Comparison of ENCODE assay signal across 7 mouse cellular contexts in the genomic region with DNA sequence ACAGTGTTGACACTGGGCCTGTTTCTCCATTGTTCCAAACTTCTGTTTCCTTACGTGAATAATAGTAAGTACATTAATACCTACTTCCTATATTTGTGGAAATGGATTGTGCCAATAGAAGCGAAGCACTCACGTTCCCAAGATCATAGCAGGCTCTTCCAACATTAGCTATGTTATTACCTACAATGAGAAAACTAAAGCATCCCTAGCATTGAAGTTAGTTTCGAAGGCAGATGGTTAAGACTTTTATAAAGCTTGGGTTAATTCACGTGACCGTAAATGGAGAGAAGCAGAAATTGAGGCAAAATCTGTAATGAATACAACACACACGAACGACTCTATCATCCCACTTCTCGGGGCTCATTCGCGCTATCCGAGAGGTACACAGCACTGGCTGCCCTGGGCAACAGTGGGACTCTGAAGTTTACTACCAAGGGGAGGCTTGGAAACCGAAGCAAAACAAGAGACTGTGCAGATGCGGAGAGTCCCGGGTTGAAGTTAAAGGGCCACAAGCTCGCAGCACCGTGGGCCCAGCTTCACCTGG. TPM values are rescaled to one million over a fixed set of nuclear protein-coding genes. Genes with fewer than 3 reads are reported as not detected.
DNase-seq lines count a peak whose midpoint lies in the region; ATAC-seq and TF ChIP-seq lines count a peak whose summit lies in the region.

No protein-coding gene starts in this region.

- peak; percentile 16 for DNase-seq in ES-E14 (ENCODE audit: low read depth, low spot score)
- DNase-seq in forebrain, embryonic 10.5 days (ENCODE audit: extremely low spot score, low spot score): no peak
- DNase-seq in limb, embryonic 14.5 days (ENCODE audit: low spot score): no peak
- DNase-seq in frontal cortex, postnatal 10 days (ENCODE audit: low spot score in 2 of 2): no peak
- no peak for DNase-seq in left cerebral cortex, adult 8-10 months (ENCODE audit: low spot score in 2 of 2)

- no peaks in the 10 kb centered on the region for H3K27me3 ChIP-seq in forebrain, embryonic 10.5 days (ENCODE audit: poor library complexity, severe bottlenecking)
- no peaks in the 10 kb centered on the region for H3K27me3 ChIP-seq in limb, embryonic 14.5 days (ENCODE audit: control insufficient read depth, insufficient read depth, low read length)
- no peaks in the 10 kb centered on the region for H3K27me3 ChIP-seq in neural tube, embryonic 13.5 days

- 7% methylated on average over 17 of the region's 17 CpGs for WGBS in forebrain, embryonic 10.5 days
- 2% methylated on average over 17 of the region's 17 CpGs for WGBS in limb, embryonic 14.5 days
- WGBS in neural tube, embryonic 13.5 days: 4% methylated on average over 17 of the region's 17 CpGs

- no peaks in the 10 kb centered on the region for H3K4me1 ChIP-seq in ES-E14 (ENCODE audit: control insufficient read depth in 2 of 2, insufficient read depth in 2 of 2, low read length in 2 of 2, poor library complexity in 1 of 2)
- peaks cover 17% of the 10 kb centered on the region for H3K4me1 ChIP-seq in forebrain, embryonic 10.5 days
- H3K4me1 ChIP-seq in limb, embryonic 14.5 days (ENCODE audit: control insufficient read depth, insufficient read depth, low read length): peaks cover 4% of the 10 kb centered on the region; the same call in 1 of the 2 replicates
- H3K4me1 ChIP-seq in neural tube, embryonic 13.5 days (replicated peaks): peaks cover 14% of the 10 kb centered on the region

- H3K9me3 ChIP-seq in ES-E14 (ENCODE audit: control insufficient read depth, insufficient read depth, low read depth, low read length): no peaks in the 10 kb centered on the region
- no peaks in the 10 kb centered on the region for H3K9me3 ChIP-seq in forebrain, embryonic 10.5 days
- H3K9me3 ChIP-seq in limb, embryonic 14.5 days (ENCODE audit: control insufficient read depth, low read length): no peaks in the 10 kb centered on the region
- H3K9me3 ChIP-seq in neural tube, embryonic 13.5 days: no peaks in the 10 kb centered on the region

- H3K36me3 ChIP-seq in ES-E14 (ENCODE audit: control insufficient read depth, insufficient read depth, low read length, poor library complexity, severe bottlenecking): no peaks in the 10 kb centered on the region
- H3K36me3 ChIP-seq in forebrain, embryonic 10.5 days (replicated peaks): peaks cover 17% of the 10 kb centered on the region
- peaks cover 4% of the 10 kb centered on the region for H3K36me3 ChIP-seq in limb, embryonic 14.5 days (ENCODE audit: control insufficient read depth, insufficient read depth, low read length)
- peaks cover 5% of the 10 kb centered on the region for H3K36me3 ChIP-seq in neural tube, embryonic 13.5 days

- H3K4me2 ChIP-seq in limb, embryonic 14.5 days (replicated peaks; ENCODE audit: low read depth, low read length, severe bottlenecking): peak overlapping the region; percentile 68
- peak overlapping the region; percentile 86 for H3K4me2 ChIP-seq in neural tube, embryonic 13.5 days

- no peak for TF ChIP-seq POLR2A in limb, embryonic 14.5 days (IDR thresholded peaks at IDR 0.05; ENCODE audit: borderline replicate concordance, extremely low read depth, insufficient read depth, insufficient read length)

- peak overlapping the region; percentile 99 for H3K9ac ChIP-seq in ES-E14 (ENCODE audit: insufficient read depth, low read depth, low read length, poor library complexity, severe bottlenecking)
- H3K9ac ChIP-seq in limb, embryonic 14.5 days (ENCODE audit: low read depth, low read length, severe bottlenecking): peak overlapping the region; percentile 99
- peak overlapping the region; percentile 97 for H3K9ac ChIP-seq in neural tube, embryonic 13.5 days

- 0 out of 2 replicates have a peak overlapping the region, but pooled peaks have one; percentile 60 for H3K27ac ChIP-seq in ES-E14 (ENCODE audit: insufficient read depth, low read depth, low read length, poor library complexity, severe bottlenecking)
- peak overlapping the region; percentile 93 for H3K27ac ChIP-seq in forebrain, embryonic 10.5 days
- peak overlapping the region; percentile 94 for H3K27ac ChIP-seq in limb, embryonic 14.5 days (replicated peaks; ENCODE audit: low read depth, low read length)
- H3K27ac ChIP-seq in neural tube, embryonic 13.5 days (replicated peaks): peak overlapping the region; percentile 92

- H3K4me3 ChIP-seq in ES-E14 (ENCODE audit: insufficient read depth in 1 of 2, low read depth in 1 of 2, low read length in 2 of 2, poor library complexity in 1 of 2, severe bottlenecking in 1 of 2): peak overlapping the region; percentile 77 to 100
- H3K4me3 ChIP-seq in forebrain, embryonic 10.5 days: peak overlapping the region; percentile 90
- peak overlapping the region; percentile 93 for H3K4me3 ChIP-seq in limb, embryonic 14.5 days (replicated peaks; ENCODE audit: low read length)
- peak overlapping the region; percentile 97 for H3K4me3 ChIP-seq in neural tube, embryonic 13.5 days

- peak; percentile 35 for ATAC-seq in CD4-positive, CD25-positive, alpha-beta regulatory T cell, adult 4 months
- ATAC-seq in limb, embryonic 14.5 days (ENCODE audit: low FRiP score, low read depth): peak; percentile 54
- peak; percentile 79 for ATAC-seq in neural tube, embryonic 13.5 days (ENCODE audit: low read depth)

- in situ Hi-C loops in ES-E14 (cut with MboI; ENCODE audit: low sequenced_read_pairs in 2 of 2, unreplicated experiment in 2 of 2): no loop called here

TF ChIP-seq in ES-E14, 5 proteins besides CTCF, POLR2A, EP300 and RAD21:
- TF ChIP-seq CHD2 (IDR thresholded peaks at IDR 0.05; ENCODE audit: low read depth, low read length) (no peak), MAFK (IDR thresholded peaks at IDR 0.05; ENCODE audit: insufficient read depth, low read depth, low read length) (no peak), HCFC1 (IDR thresholded peaks at IDR 0.05; ENCODE audit: borderline replicate concordance, insufficient read depth, low read length) (no peak), ZNF384 (IDR thresholded peaks at IDR 0.05; ENCODE audit: low read depth, low read length) (no peak), ZC3H11A (IDR thresholded peaks at IDR 0.05; ENCODE audit: borderline replicate concordance, low read depth, low read length) (no peak)

RNA-seq across cellular contexts. Expression of gene Sem1, which starts 0.7 kb away (rescaled TPM):
- polyA plus RNA-seq in CD4-positive, CD25-positive, alpha-beta regulatory T cell, adult 4 months (2017; shearing (Covaris generic)): 100 to 1,000 TPM in 1 of 2 experiments, 10 to 100 TPM in 1; 99.7 to 168 TPM
- total RNA-seq in ES-E14 (2012; rRNA removed): 147 and 151 TPM in 2 replicates
- polyA plus RNA-seq in forebrain, embryonic 10.5 days (2016; fragmentation: Nextera tagmentation; extraction: Ambion mirVana): 241 and 247 TPM in 2 replicates
- 73.4 and 124 TPM in 2 replicates for polyA plus RNA-seq in limb, embryonic 14.5 days (2012; rRNA removed)
- polyA plus RNA-seq in limb, embryonic 14.5 days (2014; fragmentation: Nextera tagmentation; extraction: Ambion mirVana): 264 and 280 TPM in 2 replicates
- polyA plus RNA-seq in neural tube, embryonic 13.5 days (2015; fragmentation: Nextera tagmentation; extraction: Ambion mirVana): 173 and 179 TPM in 2 replicates
- total RNA-seq in left cerebral cortex, adult 8-10 months (2022): 10 to 100 TPM; 33.1 to 43.4 (median 39.7) TPM
